Mouse (Mus musculus): ENCODE data around the gene Ndufs1. TPM values are rescaled to one million over a fixed set of nuclear protein-coding genes. Genes with fewer than 3 reads are reported as not detected.

The Ndufs1 gene
- polyA plus RNA-seq (2012; rRNA removed; ENCODE audit: low replicate concordance) = 29.7 and 102 TPM in 2 replicates

DNA sequence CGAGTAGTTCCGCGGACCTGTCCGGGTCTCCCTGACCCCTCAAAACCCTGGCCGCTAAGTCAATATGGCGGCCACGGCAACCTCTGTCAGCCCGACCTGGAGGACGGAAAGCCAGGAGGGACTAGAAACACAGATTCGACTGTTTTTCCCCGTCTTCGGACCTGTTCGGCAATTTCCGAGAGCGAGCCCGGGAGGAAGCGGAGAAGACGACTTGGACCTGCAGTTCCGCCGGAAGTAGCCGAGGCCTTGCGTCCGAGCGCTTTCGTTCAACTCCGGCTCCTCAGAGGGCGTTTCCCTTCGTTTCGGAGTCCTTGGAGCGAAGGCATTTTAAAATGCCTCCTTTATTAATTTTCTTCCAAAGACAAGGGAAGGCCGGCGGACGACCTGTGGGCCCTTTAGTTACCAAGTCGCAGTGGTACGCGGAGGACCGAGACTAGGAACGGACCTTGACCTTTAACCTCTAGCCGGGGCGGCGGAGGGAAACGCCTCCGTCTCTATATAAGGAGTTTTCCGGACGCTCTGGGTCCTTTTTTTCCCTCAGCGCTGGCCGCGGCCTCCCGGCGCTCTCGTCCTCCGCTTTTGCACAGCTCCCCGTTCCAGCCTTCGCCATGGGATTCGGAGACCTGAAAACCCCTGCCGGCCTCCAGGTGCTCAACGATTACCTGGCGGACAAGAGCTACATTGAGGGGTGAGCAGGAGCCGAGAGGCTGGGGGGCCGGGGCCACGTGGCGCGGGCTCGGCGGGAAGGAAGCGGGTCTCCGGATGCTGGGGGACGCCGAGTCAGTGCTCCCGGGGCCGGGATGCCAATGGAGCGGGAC, at the start of gene Ndufs1, which contains the start of gene Eef1b2:
Gene Ndufs1, minus strand, starts transcription at position 230 of the 818 bp plus-strand sequence.
Gene Eef1b2, plus strand, starts transcription at position 222 of the 818 bp plus-strand sequence.

DNA sequence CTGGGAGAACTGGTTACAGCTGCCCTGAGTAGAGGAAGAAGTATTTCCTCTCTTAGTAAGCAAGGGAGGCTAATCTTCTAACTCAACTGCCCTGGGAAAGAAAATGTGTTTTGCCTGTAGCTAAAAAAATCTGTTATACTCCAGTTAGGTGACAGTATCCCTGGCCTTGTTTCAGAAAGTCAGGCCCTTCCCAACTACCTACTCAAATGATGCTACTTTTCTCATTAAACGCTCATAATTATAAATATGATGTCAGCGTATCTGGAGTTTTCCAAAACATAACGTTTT, 37.6 kb upstream of the Ndufs1 start, which contains the start of gene Gpr1:
Gene Gpr1, minus strand, starts transcription at position 273 of the 288 bp plus-strand sequence.

DNA sequence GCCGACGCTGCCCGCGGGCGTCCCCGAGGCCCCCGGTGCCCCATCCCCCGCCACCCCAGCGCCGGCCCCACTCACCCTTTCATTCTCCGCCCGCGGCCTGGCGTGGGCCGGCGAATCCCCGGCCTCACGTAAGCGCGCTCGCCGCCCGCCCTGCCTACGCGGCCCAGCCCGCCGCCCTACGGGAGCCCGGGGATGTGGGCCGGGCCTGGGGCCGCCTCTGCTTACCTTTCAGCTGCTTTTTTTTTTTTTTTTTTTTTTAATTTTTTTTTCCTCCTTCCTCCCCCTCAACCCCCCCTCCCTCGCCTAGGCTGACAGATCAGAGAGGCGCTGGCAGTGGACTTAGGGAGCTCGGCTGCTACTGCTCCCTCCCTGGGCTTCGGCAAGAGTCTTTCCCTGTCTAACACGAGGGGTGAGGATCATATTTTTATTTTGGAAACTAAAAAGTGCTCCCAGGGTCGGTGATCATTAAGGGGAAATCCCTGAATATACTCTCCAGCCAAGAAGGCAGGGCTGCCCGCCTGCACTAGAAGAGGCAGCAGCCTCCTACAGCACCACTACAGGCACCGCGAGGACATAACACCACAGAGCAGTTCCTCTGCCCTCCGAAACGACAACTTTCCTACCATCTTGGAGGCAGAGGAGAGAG, 62.4 kb downstream of the Ndufs1 start, which contains the start of gene Ino80d:
Gene Ino80d, minus strand, starts transcription at position 532 of the 646 bp plus-strand sequence.

Other genes with a start within 250 kb of the Ndufs1 start
- gene Ino80d, start 62.2 kb downstream of the Ndufs1 start, polyA plus RNA-seq (2012; rRNA removed; ENCODE audit: low replicate concordance) = 16.4 and 18.1 TPM in 2 replicates
- 400 and 465 TPM in 2 replicates for gene Eef1b2, start within 50 bp of the Ndufs1 start, polyA plus RNA-seq (2012; rRNA removed; ENCODE audit: low replicate concordance)
- 2.1 and 6.5 TPM in 2 replicates for gene Gpr1, start 37.7 kb upstream of the Ndufs1 start, polyA plus RNA-seq (2012; rRNA removed; ENCODE audit: low replicate concordance)
- gene Zdbf2, start 96.4 kb upstream of the Ndufs1 start, polyA plus RNA-seq (2012; rRNA removed; ENCODE audit: low replicate concordance) = 0.14 TPM in 1 of 2 replicates, not detected in the other